26 mouse cellular contexts compared by ENCODE assay signal in genomic region chr5:74029787-74030186, GRCm38 (mm10). TPM values are rescaled to one million over a fixed set of nuclear protein-coding genes. Genes with fewer than 3 reads are reported as not detected.
DNase-seq lines count a peak whose midpoint lies in the region; ATAC-seq and TF ChIP-seq lines count a peak whose summit lies in the region.
"Had no signal": no experiment of that assay in that cellular context is flagged by ENCODE, and none has a peak within 500 bp of the region (broad histone marks: within the 10 kb centered on the region; RNA-seq: fewer than 3 reads in every experiment).

No protein-coding gene starts in this region.

- H3K4me3 ChIP-seq in lung, embryonic 14.5 days (ENCODE audit: low read depth, low read length) = no peak overlapping the region
- no peak overlapping the region for H3K4me3 ChIP-seq in intestine, postnatal 0 days (ENCODE audit: low read depth, low read length)
- H3K4me3 ChIP-seq in stomach, postnatal 0 days (ENCODE audit: low read depth, low read length) = no peak overlapping the region
- no peak overlapping the region for H3K4me3 ChIP-seq in hindbrain, embryonic 14.5 days (replicated peaks; ENCODE audit: low read length)
- H3K4me3 ChIP-seq: embryonic facial prominence, embryonic 13.5 days; hindbrain, embryonic 15.5 days; limb, embryonic 13.5 days; liver, embryonic 13.5 days; midbrain, embryonic 10.5 days; neural tube, embryonic 12.5 days had no signal

- peak; percentile 45 to 81 for DNase-seq in adrenal gland, adult (ENCODE audit: inconsistent age in 2 of 2, low spot score in 1 of 2)
- DNase-seq in adrenal gland, adult 8-10 months = no peak
- DNase-seq in lung, embryonic 14.5 days = peak; percentile 19
- no peak for DNase-seq in lung, postnatal 14 days
- peak; percentile 63 for DNase-seq in stomach, postnatal 0 days (ENCODE audit: low spot score)
- DNase-seq in adipocyte (ENCODE audit: low spot score) = no peak
- DNase-seq in hindbrain, embryonic 14.5 days (ENCODE audit: low spot score) = no peak
- DNase-seq: cerebellum, adult 11-12 months; cerebellum, postnatal 14 days; gastrocnemius, postnatal 14 days; heart, adult 18-20 months; heart, postnatal 36 days; kidney, adult 8-10 months; kidney, postnatal 36 days; layer of hippocampus, adult 9-11 months; liver, embryonic 13.5 days; spleen, adult 18-20 months had no signal

- H3K9me3 ChIP-seq in lung, embryonic 14.5 days (ENCODE audit: low read depth, low read length) = no peaks in the 10 kb centered on the region
- H3K9me3 ChIP-seq in intestine, postnatal 0 days (ENCODE audit: control insufficient read depth) = no peaks in the 10 kb centered on the region
- H3K9me3 ChIP-seq in stomach, postnatal 0 days (ENCODE audit: control insufficient read depth, low read length) = no peaks in the 10 kb centered on the region
- no peaks in the 10 kb centered on the region for H3K9me3 ChIP-seq in hindbrain, embryonic 14.5 days (ENCODE audit: control insufficient read depth, low read length)
- H3K9me3 ChIP-seq: embryonic facial prominence, embryonic 13.5 days; hindbrain, embryonic 15.5 days; limb, embryonic 13.5 days; liver, embryonic 13.5 days; midbrain, embryonic 10.5 days; neural tube, embryonic 12.5 days had no signal

- H3K4me1 ChIP-seq in lung, embryonic 14.5 days (ENCODE audit: insufficient read depth) = peaks cover 11% of the 10 kb centered on the region; the same call in 1 of the 2 replicates
- H3K4me1 ChIP-seq in intestine, postnatal 0 days (replicated peaks; ENCODE audit: control insufficient read depth, insufficient read depth, low read length) = no peaks in the 10 kb centered on the region
- peaks cover 3% of the 10 kb centered on the region; the same call in 1 of the 2 replicates for H3K4me1 ChIP-seq in stomach, postnatal 0 days (replicated peaks; ENCODE audit: control insufficient read depth, insufficient read depth)
- no peaks in the 10 kb centered on the region for H3K4me1 ChIP-seq in hindbrain, embryonic 14.5 days (replicated peaks; ENCODE audit: control insufficient read depth, insufficient read depth, low read length)
- H3K4me1 ChIP-seq: embryonic facial prominence, embryonic 13.5 days; hindbrain, embryonic 15.5 days; neural tube, embryonic 12.5 days had no signal

- no peak overlapping the region for H3K4me2 ChIP-seq in lung, embryonic 14.5 days
- H3K4me2 ChIP-seq in intestine, postnatal 0 days (replicated peaks; ENCODE audit: low read depth) = no peak overlapping the region
- H3K4me2 ChIP-seq in stomach, postnatal 0 days (replicated peaks; ENCODE audit: low read depth) = no peak overlapping the region
- H3K4me2 ChIP-seq in hindbrain, embryonic 14.5 days (replicated peaks) = no peak overlapping the region
- H3K4me2 ChIP-seq: embryonic facial prominence, embryonic 13.5 days; hindbrain, embryonic 15.5 days; limb, embryonic 13.5 days; liver, embryonic 13.5 days; neural tube, embryonic 12.5 days had no signal

- no peak for TF ChIP-seq CTCF in lung, embryonic 14.5 days (IDR thresholded peaks at IDR 0.05; ENCODE audit: low read depth)
- TF ChIP-seq CTCF in intestine, postnatal 0 days (IDR thresholded peaks at IDR 0.05; ENCODE audit: low read depth) = no peak
- TF ChIP-seq CTCF in stomach, postnatal 0 days (IDR thresholded peaks at IDR 0.05; ENCODE audit: low read depth) = no peak

- no peak for ATAC-seq in lung, embryonic 14.5 days (ENCODE audit: insufficient read depth)
- peak; percentile 65 for ATAC-seq in intestine, postnatal 0 days
- ATAC-seq in stomach, postnatal 0 days (ENCODE audit: low FRiP score, low TSS enrichment) = peak; percentile 79
- ATAC-seq in hindbrain, embryonic 14.5 days (ENCODE audit: low FRiP score) = no peak
- ATAC-seq: activated CD4-positive, CD25-positive, alpha-beta regulatory T cell, adult 4 months; forebrain, embryonic 14.5 days had no signal

- no peak overlapping the region for H3K9ac ChIP-seq in lung, embryonic 14.5 days
- no peak overlapping the region for H3K9ac ChIP-seq in intestine, postnatal 0 days (ENCODE audit: low read depth, low read length)
- H3K9ac ChIP-seq in stomach, postnatal 0 days (ENCODE audit: low read length) = no peak overlapping the region
- H3K9ac ChIP-seq in hindbrain, embryonic 14.5 days = no peak overlapping the region
- H3K9ac ChIP-seq: embryonic facial prominence, embryonic 13.5 days; hindbrain, embryonic 15.5 days; limb, embryonic 13.5 days; liver, embryonic 13.5 days; neural tube, embryonic 12.5 days had no signal

- no peak for TF ChIP-seq EP300 in stomach, postnatal 0 days (optimal IDR thresholded peaks at IDR 0.05)

- peaks cover 37% of the 10 kb centered on the region for H3K36me3 ChIP-seq in lung, embryonic 14.5 days (ENCODE audit: insufficient read depth)
- peaks cover 8% of the 10 kb centered on the region; the same call in 1 of the 2 replicates for H3K36me3 ChIP-seq in intestine, postnatal 0 days (ENCODE audit: control insufficient read depth, insufficient read depth)
- peaks cover 8% of the 10 kb centered on the region for H3K36me3 ChIP-seq in stomach, postnatal 0 days (ENCODE audit: control insufficient read depth, insufficient read depth, low read length)
- peaks cover 22% of the 10 kb centered on the region; the same call in 1 of the 2 replicates for H3K36me3 ChIP-seq in hindbrain, embryonic 14.5 days (replicated peaks; ENCODE audit: control insufficient read depth, insufficient read depth)

- H3K27me3 ChIP-seq in lung, embryonic 14.5 days (ENCODE audit: insufficient read depth, low read length) = no peaks in the 10 kb centered on the region
- H3K27me3 ChIP-seq in intestine, postnatal 0 days (replicated peaks; ENCODE audit: control insufficient read depth, insufficient read depth, low read length) = no peaks in the 10 kb centered on the region
- no peaks in the 10 kb centered on the region for H3K27me3 ChIP-seq in stomach, postnatal 0 days (ENCODE audit: control insufficient read depth, insufficient read depth, low read length)
- no peaks in the 10 kb centered on the region for H3K27me3 ChIP-seq in hindbrain, embryonic 14.5 days (ENCODE audit: control insufficient read depth, insufficient read depth, low read length)
- H3K27me3 ChIP-seq: embryonic facial prominence, embryonic 13.5 days; hindbrain, embryonic 15.5 days; limb, embryonic 13.5 days; liver, embryonic 13.5 days; neural tube, embryonic 12.5 days had no signal

- no peak overlapping the region for H3K27ac ChIP-seq in lung, embryonic 14.5 days (ENCODE audit: low read depth)
- H3K27ac ChIP-seq in intestine, postnatal 0 days (ENCODE audit: low read depth, low read length) = no peak overlapping the region
- H3K27ac ChIP-seq in stomach, postnatal 0 days (replicated peaks) = peak overlapping the region; percentile 18; the same call in 1 of the 2 replicates
- no peak overlapping the region for H3K27ac ChIP-seq in hindbrain, embryonic 14.5 days
- H3K27ac ChIP-seq: embryonic facial prominence, embryonic 13.5 days; hindbrain, embryonic 15.5 days; limb, embryonic 13.5 days; liver, embryonic 13.5 days; macrophage; midbrain, embryonic 10.5 days; neural tube, embryonic 12.5 days had no signal

- WGBS in lung, embryonic 14.5 days = 25% methylated on average over 7 of the region's 7 CpGs
- 36% methylated on average over 7 of the region's 7 CpGs for WGBS in intestine, postnatal 0 days
- 31% methylated on average over 7 of the region's 7 CpGs for WGBS in stomach, postnatal 0 days
- WGBS in hindbrain, embryonic 14.5 days = 67% methylated on average over 7 of the region's 7 CpGs

RNA-seq across cellular contexts. Expression of gene Usp46, which starts 38.4 kb away (rescaled TPM):
- total RNA-seq in adrenal gland, adult 8-10 months (2022) = 10 to 100 TPM; 35.5 to 44.5 (median 40.4) TPM
- 46.8 and 48.6 TPM in 2 replicates for polyA plus RNA-seq in lung, embryonic 14.5 days (2014; fragmentation: Nextera tagmentation; extraction: Ambion mirVana)
- polyA plus RNA-seq in intestine, postnatal 0 days (2015; fragmentation: Nextera tagmentation; extraction: Ambion mirVana) = 6.3 and 6.6 TPM in 2 replicates
- 18.7 and 20.0 TPM in 2 replicates for polyA plus RNA-seq in stomach, postnatal 0 days (2015; fragmentation: Nextera tagmentation; extraction: Ambion mirVana)
- 41.1 and 48.7 TPM in 2 replicates for polyA plus RNA-seq in hindbrain, embryonic 14.5 days (2014; fragmentation: Nextera tagmentation; extraction: Ambion mirVana)

Comparison
In these comparisons a context has a peak if more than half of its experiments do, and no peak if none do; other contexts are left out.
1. DNase-seq: peak in adrenal gland, adult (2 of 2), lung, embryonic 14.5 days (single experiment) and stomach, postnatal 0 days (single experiment); none in adrenal gland, adult 8-10 months (single experiment), lung, postnatal 14 days (single experiment), adipocyte (single experiment) and hindbrain, embryonic 14.5 days (single experiment).
2. ATAC-seq: peak in intestine, postnatal 0 days (single experiment) and stomach, postnatal 0 days (single experiment); none in lung, embryonic 14.5 days (single experiment) and hindbrain, embryonic 14.5 days (single experiment).